Mouse (Mus musculus) forebrain, embryonic 14.5 days (tissue): Measurements from ENCODE around the gene Sgsm1. TPM values are rescaled to one million over a fixed set of nuclear protein-coding genes. Genes with fewer than 3 reads are reported as not detected.
"Not testable (repeated sequence)": the region's sequence is repeated elsewhere in the genome, so short reads cannot be mapped to it uniquely, and the experiment has no call there.

Experiments
- ATAC-seq: fragments of 200-750 bp; cut with Nextera tagmentation; 2 replicates; pipeline ENCODE4 v1.8.0; 2017; ENCODE audit warnings: mild to moderate bottlenecking, moderate library complexity
- DNase-seq: peaks from one replicate; pipeline ENCODE4 v3.0.0-alpha.2; 2015; ENCODE audit warnings: low spot score
- H3K27ac ChIP-seq: fragments of 300-500 bp; sonication (generic); 2 replicates; pipeline ENCODE4 v1.5.1; 2014; ENCODE audit warnings: low read depth, mild to moderate bottlenecking, control low read depth, low read length, moderate library complexity
- H3K27me3 ChIP-seq: fragments of 300-500 bp; sonication (generic); replicated peaks from 2 replicates; pipeline ENCODE4 v1.6.1; 2014; ENCODE audit warnings: low read length, control low read depth, mixed read lengths; ENCODE audit not compliant: control insufficient read depth, insufficient read depth
- H3K36me3 ChIP-seq: fragments of 300-500 bp; sonication (generic); 2 replicates; pipeline ENCODE4 v1.6.1; 2014; ENCODE audit warnings: low read length, control low read depth; ENCODE audit not compliant: control insufficient read depth, insufficient read depth
- H3K4me1 ChIP-seq: fragments of 300-500 bp; sonication (generic); 2 replicates; pipeline ENCODE4 v1.6.1; 2014; ENCODE audit warnings: antibody characterized with exemption, low read length, control low read depth; ENCODE audit not compliant: control insufficient read depth, insufficient read depth
- H3K4me2 ChIP-seq: fragments of 300-500 bp; sonication (generic); 2 replicates; pipeline ENCODE4 v1.6.1; 2014; ENCODE audit warnings: mild to moderate bottlenecking, control low read depth, low read length
- H3K4me3 ChIP-seq: fragments of 300-500 bp; sonication (generic); 2 replicates; pipeline ENCODE4 v1.5.1; 2014; ENCODE audit warnings: low read depth, low read length, control low read depth
- H3K9ac ChIP-seq: fragments of 300-500 bp; sonication (generic); 2 replicates; pipeline ENCODE4 v1.6.1; 2014; ENCODE audit warnings: mild to moderate bottlenecking, low read length, control low read depth, moderate library complexity
- H3K9me3 ChIP-seq: fragments of 300-500 bp; sonication (generic); replicated peaks from 2 replicates; pipeline ENCODE4 v1.6.1; 2016; ENCODE audit warnings: low read length, control low read depth, mixed read lengths; ENCODE audit not compliant: control insufficient read depth
- WGBS: fragments of 180-500 bp; shearing (Covaris S2); extraction: QIAGEN DNeasy Blood & Tissue Kit; methylation state at CpG from one replicate; pipeline ENCODE4 v1.1.7; 2014; 5-methylcytosine and 5-hydroxymethylcytosine counted together
- polyA plus RNA-seq: library from polyadenylated mRNA; unstranded; fragments of >200 nt; fragmentation: Nextera tagmentation; extraction: Ambion mirVana; gene quantifications from 2 replicates; pipeline ENCODE4 v1.2.1, GENCODE M21; 2014

Gene Sgsm1
- polyA plus RNA-seq, 1 experiment from 2014 or later: 6.7 TPM

- DNase-seq (no peak), ATAC-seq (no peak)
- no peak overlapping the region for H3K27ac ChIP-seq
- H3K36me3 ChIP-seq: no peaks in the 10 kb centered on the region
- 13% methylated on average over 13 of the region's 13 CpGs for WGBS
- no peaks in the 10 kb centered on the region for H3K9me3 ChIP-seq
- H3K27me3 ChIP-seq: peaks cover 12% of the 10 kb centered on the region
- H3K4me1 ChIP-seq: peaks cover 21% of the 10 kb centered on the region
- no peak overlapping the region for H3K4me2 ChIP-seq
- no peak overlapping the region for H3K4me3 ChIP-seq
- H3K9ac ChIP-seq: no peak overlapping the region
These were observed 38.0 kb upstream of the Sgsm1 start for GRCm38 (mm10) chr5:113348597-113348996.

GRCm38 (mm10) chr5:113347593-113347992, 37.0 kb upstream of the Sgsm1 start:
- Histone ChIP-seq H3K27me3 (peaks cover 12% of the 10 kb centered on the region), H3K27ac (no peak overlapping the region), H3K9ac (no peak overlapping the region), H3K4me1 (peaks cover 21% of the 10 kb centered on the region), H3K36me3 (no peaks in the 10 kb centered on the region), H3K4me2 (no peak overlapping the region), H3K4me3 (no peak overlapping the region), H3K9me3 (no peaks in the 10 kb centered on the region)
- WGBS: 29% methylated on average over 12 of the region's 12 CpGs
- no peak for ATAC-seq
- no peak for DNase-seq

- H3K36me3 ChIP-seq, ATAC-seq, H3K27ac ChIP-seq, H3K4me2 ChIP-seq, H3K4me3 ChIP-seq, DNase-seq, H3K9ac ChIP-seq, H3K9me3 ChIP-seq: not testable (repeated sequence)
- WGBS: 45% methylated on average over 6 of the region's 6 CpGs
- Histone ChIP-seq H3K27me3 (peaks cover 12% of the 10 kb centered on the region), H3K4me1 (peaks cover 14% of the 10 kb centered on the region)
These were observed 36.1 kb upstream of the Sgsm1 start for GRCm38 (mm10) chr5:113346651-113347050.

GRCm38 (mm10) chr5:113345781-113346180, 35.2 kb upstream of the Sgsm1 start:
- Histone ChIP-seq H3K4me3 (no peak overlapping the region), H3K4me1 (peaks cover 8% of the 10 kb centered on the region), H3K27ac (no peak overlapping the region), H3K9ac (no peak overlapping the region), H3K9me3 (no peaks in the 10 kb centered on the region), H3K36me3 (no peaks in the 10 kb centered on the region), H3K4me2 (no peak overlapping the region), H3K27me3 (peaks cover 12% of the 10 kb centered on the region)
- ATAC-seq: no peak
- WGBS: 3% methylated on average over 11 of the region's 11 CpGs
- no peak for DNase-seq

- Histone ChIP-seq H3K9ac (no peak overlapping the region), H3K4me1 (peaks cover 8% of the 10 kb centered on the region), H3K4me3 (no peak overlapping the region), H3K4me2 (peak overlapping the region; percentile 14; the same call in 1 of the 2 replicates), H3K9me3 (no peaks in the 10 kb centered on the region), H3K27ac (no peak overlapping the region), H3K27me3 (peaks cover 12% of the 10 kb centered on the region), H3K36me3 (no peaks in the 10 kb centered on the region)
- WGBS: 27% methylated on average over 16 of the region's 16 CpGs
- no peak for ATAC-seq
- DNase-seq: no peak
These were observed 34.2 kb upstream of the Sgsm1 start for GRCm38 (mm10) chr5:113344635-113345386.

GRCm38 (mm10) chr5:113336281-113336680, 25.7 kb upstream of the Sgsm1 start:
- Histone ChIP-seq H3K36me3 (no peaks in the 10 kb centered on the region), H3K4me2 (no peak overlapping the region; the same call in 1 of the 2 replicates), H3K4me3 (no peak overlapping the region), H3K4me1 (0 out of 2 replicates have a peak, but pooled peaks cover 4% of the 10 kb centered on the region), H3K9me3 (no peaks in the 10 kb centered on the region), H3K27me3 (peaks cover 47% of the 10 kb centered on the region), H3K9ac (0 out of 2 replicates have a peak overlapping the region, but pooled peaks have one; percentile 37), H3K27ac (no peak overlapping the region)
- ATAC-seq (no peak), DNase-seq (no peak)
- 29% methylated on average over 9 of the region's 9 CpGs for WGBS

- Histone ChIP-seq H3K4me3 (peak overlapping the region; percentile 18), H3K27me3 (peaks cover 47% of the 10 kb centered on the region), H3K4me2 (peak overlapping the region; percentile 37), H3K9me3 (no peaks in the 10 kb centered on the region), H3K36me3 (no peaks in the 10 kb centered on the region), H3K27ac (no peak overlapping the region), H3K9ac (peak overlapping the region; percentile 37), H3K4me1 (0 out of 2 replicates have a peak, but pooled peaks cover 4% of the 10 kb centered on the region)
- 2% methylated on average over 17 of the region's 17 CpGs for WGBS
- DNase-seq (no peak), ATAC-seq (no peak)
These were observed 25.1 kb upstream of the Sgsm1 start for GRCm38 (mm10) chr5:113335732-113336131.

GRCm38 (mm10) chr5:113334621-113335530, 24.3 kb upstream of the Sgsm1 start:
- WGBS: 6% methylated on average over 34 of the region's 34 CpGs
- H3K9ac ChIP-seq: peak overlapping the region; percentile 32; the same call in 1 of the 2 replicates
- no peak for ATAC-seq
- 0 out of 2 replicates have a peak, but pooled peaks cover 4% of the 10 kb centered on the region for H3K4me1 ChIP-seq
- peak overlapping the region; percentile 18 for H3K4me3 ChIP-seq
- peaks cover 47% of the 10 kb centered on the region for H3K27me3 ChIP-seq
- H3K9me3 ChIP-seq: no peaks in the 10 kb centered on the region
- peak overlapping the region; percentile 37 for H3K4me2 ChIP-seq
- H3K27ac ChIP-seq: no peak overlapping the region
- H3K36me3 ChIP-seq: no peaks in the 10 kb centered on the region
- DNase-seq: no peak
